Mouse (Mus musculus) heart, adult 2 months (tissue): ENCODE results near the gene Trafd1.

Experiments used
- CTCF ChIP-seq: fragments of 200-600 bp; IDR thresholded peaks from 2 replicates; pipeline ENCODE4 v1.8.1; 2022; ENCODE audit warnings: antibody characterized with exemption, mild to moderate bottlenecking, moderate library complexity
- EP300 ChIP-seq: fragments of 200-500 bp; IDR thresholded peaks from 2 replicates; pipeline ENCODE4 v1.6.1; 2011; ENCODE audit warnings: low read depth, low read length, control low read depth; ENCODE audit not compliant: insufficient read depth
- POLR2A ChIP-seq: fragments of 200-500 bp; IDR thresholded peaks from 2 replicates; pipeline ENCODE4 v1.6.1; 2011; ENCODE audit warnings: mild to moderate bottlenecking, low read depth, low read length, control low read depth; ENCODE audit not compliant: insufficient read depth

DNA sequence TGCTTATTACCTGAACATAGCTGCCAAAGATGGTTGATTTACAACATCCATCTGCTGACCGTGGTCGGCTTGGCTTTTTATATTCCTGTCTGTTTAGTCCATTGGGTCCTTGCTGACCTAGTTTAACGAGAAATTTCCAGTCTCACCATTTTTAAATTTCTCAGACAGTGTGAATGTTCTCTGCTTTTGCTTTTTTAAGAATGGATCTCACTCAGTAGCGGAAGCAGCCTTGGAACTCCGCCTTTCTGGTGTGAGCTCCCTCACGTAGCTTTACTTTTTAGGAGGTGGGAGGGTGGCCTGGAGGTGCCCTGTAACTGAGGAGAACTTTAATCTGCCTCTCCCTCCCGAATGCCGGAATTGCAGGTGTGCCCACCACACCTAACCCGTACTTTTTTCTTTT lies 35.3 kb upstream of the Trafd1 start:
- no peak for TF ChIP-seq CTCF
- no peak for TF ChIP-seq EP300
- TF ChIP-seq POLR2A: no peak
